Mouse (Mus musculus): Measurements from ENCODE around the gene Mto1.

DNA sequence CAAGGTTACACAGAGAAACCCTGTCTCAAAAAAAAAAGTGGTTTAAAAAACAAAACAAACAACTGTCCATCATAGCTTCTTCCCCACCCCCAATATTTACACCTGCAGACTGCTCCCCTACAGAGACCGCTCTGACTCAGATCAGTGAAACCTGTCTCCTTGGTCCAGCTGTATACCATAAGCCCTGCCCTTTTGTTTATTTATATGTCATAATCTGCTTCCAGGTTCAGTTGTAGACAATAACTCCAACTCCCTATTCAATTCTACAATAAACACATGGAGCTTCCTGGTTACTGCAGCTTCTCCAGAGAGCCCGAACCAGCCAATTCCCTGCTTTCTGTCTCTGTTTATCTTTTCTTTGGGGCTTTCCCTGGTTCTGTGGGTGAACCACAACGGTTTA is 43.2 kb downstream of the Mto1 start:
- TF ChIP-seq CTCF (conservative IDR thresholded peaks at IDR 0.05; ENCODE audit: low read length) (no peak), POU5F1 (IDR thresholded peaks at IDR 0.05; ENCODE audit: borderline replicate concordance, low read length) (no peak), NANOG (IDR thresholded peaks at IDR 0.05; ENCODE audit: borderline replicate concordance, low read length) (no peak)

Measured in E14TG2a.4 (cell line).